Mouse (Mus musculus): ENCODE measurements around the gene 1700123O20Rik. TPM values are rescaled to one million over a fixed set of nuclear protein-coding genes. Genes with fewer than 3 reads are reported as not detected.
A peak's percentile ranks its signal among the peaks of the same experiment; 100 is the strongest.

The 1700123O20Rik gene
- polyA plus RNA-seq, 1 experiment from 2014 or later, result 93.3 TPM

GRCm38 (mm10) chr14:54650621-54651454 is 35.2 kb upstream of the 1700123O20Rik start:
- peak; percentile 35 for ATAC-seq (ENCODE audit: low FRiP score, low read depth)
- Histone ChIP-seq H3K4me1 (peaks cover 34% of the 10 kb centered on the region), H3K4me3 (no peak overlapping the region), H3K9me3 (no peaks in the 10 kb centered on the region), H3K9ac (0 out of 2 replicates have a peak overlapping the region, but pooled peaks have one; percentile 30), H3K36me3 (peaks cover 64% of the 10 kb centered on the region), H3K4me2 (replicated peaks) (peak overlapping the region; percentile 81; the same call in 1 of the 2 replicates), H3K27me3 (replicated peaks) (no peaks in the 10 kb centered on the region), H3K27ac (no peak overlapping the region)
- 69% methylated on average over 23 of the region's 23 CpGs for WGBS

GRCm38 (mm10) chr14:54651556-54651955 is 34.5 kb upstream of the 1700123O20Rik start:
- no peak for ATAC-seq (ENCODE audit: low FRiP score, low read depth)
- Histone ChIP-seq H3K9me3 (no peaks in the 10 kb centered on the region), H3K4me2 (replicated peaks) (peak overlapping the region; percentile 81), H3K27me3 (replicated peaks) (no peaks in the 10 kb centered on the region), H3K4me1 (peaks cover 34% of the 10 kb centered on the region), H3K27ac (no peak overlapping the region), H3K4me3 (no peak overlapping the region; the same call in 1 of the 2 replicates), H3K9ac (0 out of 2 replicates have a peak overlapping the region, but pooled peaks have one; percentile 1), H3K36me3 (peaks cover 64% of the 10 kb centered on the region)
- WGBS, result 75% methylated on average over 4 of the region's 4 CpGs

GRCm38 (mm10) chr14:54652787-54653186 is 33.2 kb upstream of the 1700123O20Rik start:
- H3K36me3 ChIP-seq, result peaks cover 62% of the 10 kb centered on the region
- H3K9me3 ChIP-seq, result no peaks in the 10 kb centered on the region
- H3K27ac ChIP-seq, result peak overlapping the region; percentile 21; the same call in 1 of the 2 replicates
- H3K4me1 ChIP-seq, result peaks cover 34% of the 10 kb centered on the region
- H3K4me2 ChIP-seq (replicated peaks), result peak overlapping the region; percentile 81
- H3K27me3 ChIP-seq (replicated peaks), result no peaks in the 10 kb centered on the region
- H3K9ac ChIP-seq, result peak overlapping the region; percentile 82
- ATAC-seq (ENCODE audit: low FRiP score, low read depth), result peak; percentile 38; the same call in 1 of the 2 replicates
- WGBS, result 2% methylated on average over 7 of the region's 7 CpGs
- peak overlapping the region; percentile 68 for H3K4me3 ChIP-seq

GRCm38 (mm10) chr14:54653496-54653895 is 32.5 kb upstream of the 1700123O20Rik start:
- no peaks in the 10 kb centered on the region for H3K27me3 ChIP-seq (replicated peaks)
- ATAC-seq (ENCODE audit: low FRiP score, low read depth), result peak; percentile 83
- peaks cover 34% of the 10 kb centered on the region for H3K4me1 ChIP-seq
- H3K36me3 ChIP-seq, result peaks cover 62% of the 10 kb centered on the region
- WGBS, result 0% methylated on average over 12 of the region's 12 CpGs
- H3K9ac ChIP-seq, result peak overlapping the region; percentile 82
- peak overlapping the region; percentile 21; the same call in 1 of the 2 replicates for H3K27ac ChIP-seq
- peak overlapping the region; percentile 68 for H3K4me3 ChIP-seq
- no peaks in the 10 kb centered on the region for H3K9me3 ChIP-seq
- peak overlapping the region; percentile 81 for H3K4me2 ChIP-seq (replicated peaks)

GRCm38 (mm10) chr14:54660009-54660408 is 26.0 kb upstream of the 1700123O20Rik start:
- H3K4me1 ChIP-seq, result no peaks in the 10 kb centered on the region
- H3K4me2 ChIP-seq (replicated peaks), result no peak overlapping the region
- no peaks in the 10 kb centered on the region for H3K27me3 ChIP-seq (replicated peaks)
- no peak overlapping the region for H3K9ac ChIP-seq
- no peak for ATAC-seq (ENCODE audit: low FRiP score, low read depth)
- peaks cover 90% of the 10 kb centered on the region for H3K36me3 ChIP-seq
- no peak overlapping the region for H3K27ac ChIP-seq
- H3K4me3 ChIP-seq, result no peak overlapping the region
- 91% methylated on average over 2 of the region's 2 CpGs for WGBS
- no peaks in the 10 kb centered on the region for H3K9me3 ChIP-seq

GRCm38 (mm10) chr14:54664477-54665222 is 21.4 kb upstream of the 1700123O20Rik start:
- Histone ChIP-seq H3K27ac (no peak overlapping the region), H3K4me2 (replicated peaks) (no peak overlapping the region), H3K9me3 (no peaks in the 10 kb centered on the region), H3K4me3 (no peak overlapping the region), H3K9ac (no peak overlapping the region), H3K27me3 (replicated peaks) (no peaks in the 10 kb centered on the region), H3K36me3 (peaks cover 94% of the 10 kb centered on the region), H3K4me1 (no peaks in the 10 kb centered on the region)
- no peak for ATAC-seq (ENCODE audit: low FRiP score, low read depth)
- 93% methylated on average over 10 of the region's 10 CpGs for WGBS

- WGBS, result 85% methylated on average over 4 of the region's 4 CpGs
- peaks cover 73% of the 10 kb centered on the region for H3K36me3 ChIP-seq
Measured at GRCm38 (mm10) chr14:54669381-54669780, 16.6 kb upstream of the 1700123O20Rik start.

GRCm38 (mm10) chr14:54674317-54674716 is 11.7 kb upstream of the 1700123O20Rik start:
- Histone ChIP-seq H3K4me3 (no peak overlapping the region), H3K27ac (no peak overlapping the region), H3K4me1 (no peaks in the 10 kb centered on the region), H3K27me3 (replicated peaks) (no peaks in the 10 kb centered on the region), H3K9me3 (no peaks in the 10 kb centered on the region), H3K36me3 (peaks cover 66% of the 10 kb centered on the region), H3K9ac (no peak overlapping the region), H3K4me2 (replicated peaks) (no peak overlapping the region)
- 87% methylated on average over 2 of the region's 2 CpGs for WGBS
- no peak for ATAC-seq (ENCODE audit: low FRiP score, low read depth)

More at GRCm38 (mm10) chr14:54669381-54669780, 16.6 kb upstream of the 1700123O20Rik start:
- H3K4me1 ChIP-seq, result no peaks in the 10 kb centered on the region
- H3K9me3 ChIP-seq, result no peaks in the 10 kb centered on the region
- no peak overlapping the region for H3K4me2 ChIP-seq (replicated peaks)
- no peak overlapping the region for H3K27ac ChIP-seq
- H3K4me3 ChIP-seq, result no peak overlapping the region
- no peak overlapping the region for H3K9ac ChIP-seq
- no peak for ATAC-seq (ENCODE audit: low FRiP score, low read depth)
- H3K27me3 ChIP-seq (replicated peaks), result no peaks in the 10 kb centered on the region

GRCm38 (mm10) chr14:54676290-54676689 is 9.7 kb upstream of the 1700123O20Rik start:
- H3K4me2 ChIP-seq (replicated peaks), result no peak overlapping the region
- H3K4me3 ChIP-seq, result no peak overlapping the region
- H3K4me1 ChIP-seq, result no peaks in the 10 kb centered on the region
- 90% methylated on average over 5 of the region's 5 CpGs for WGBS
- ATAC-seq (ENCODE audit: low FRiP score, low read depth), result no peak
- peaks cover 64% of the 10 kb centered on the region for H3K36me3 ChIP-seq
- no peak overlapping the region for H3K27ac ChIP-seq
- H3K9me3 ChIP-seq, result no peaks in the 10 kb centered on the region
- no peak overlapping the region for H3K9ac ChIP-seq
- no peaks in the 10 kb centered on the region for H3K27me3 ChIP-seq (replicated peaks)

GRCm38 (mm10) chr14:54678657-54679304 is 7.2 kb upstream of the 1700123O20Rik start:
- Histone ChIP-seq H3K27ac (no peak overlapping the region), H3K4me1 (no peaks in the 10 kb centered on the region), H3K27me3 (replicated peaks) (no peaks in the 10 kb centered on the region), H3K4me3 (no peak overlapping the region), H3K4me2 (replicated peaks) (no peak overlapping the region), H3K9ac (no peak overlapping the region), H3K36me3 (peaks cover 62% of the 10 kb centered on the region), H3K9me3 (no peaks in the 10 kb centered on the region)
- WGBS, result 83% methylated on average over 16 of the region's 16 CpGs
- ATAC-seq (ENCODE audit: low FRiP score, low read depth), result no peak

- peaks cover 34% of the 10 kb centered on the region for H3K36me3 ChIP-seq
- WGBS, result 97% methylated on average over 3 of the region's 3 CpGs
- no peak overlapping the region for H3K9ac ChIP-seq
- no peak overlapping the region for H3K4me3 ChIP-seq
- peaks cover 12% of the 10 kb centered on the region for H3K4me1 ChIP-seq
- H3K9me3 ChIP-seq, result no peaks in the 10 kb centered on the region
- H3K4me2 ChIP-seq (replicated peaks), result no peak overlapping the region
- H3K27ac ChIP-seq, result no peak overlapping the region
- no peak for ATAC-seq (ENCODE audit: low FRiP score, low read depth)
- no peaks in the 10 kb centered on the region for H3K27me3 ChIP-seq (replicated peaks)
Measured at GRCm38 (mm10) chr14:54682396-54682795, 3.6 kb upstream of the 1700123O20Rik start.

- ATAC-seq (ENCODE audit: low FRiP score, low read depth), result no peak
- Histone ChIP-seq H3K4me2 (replicated peaks) (peak overlapping the region; percentile 68), H3K36me3 (peaks cover 32% of the 10 kb centered on the region), H3K4me1 (peaks cover 23% of the 10 kb centered on the region), H3K27ac (no peak overlapping the region), H3K9me3 (no peaks in the 10 kb centered on the region), H3K9ac (peak overlapping the region; percentile 78), H3K4me3 (peak overlapping the region; percentile 69), H3K27me3 (replicated peaks) (no peaks in the 10 kb centered on the region)
- 17% methylated on average over 8 of the region's 8 CpGs for WGBS
Measured at GRCm38 (mm10) chr14:54685471-54685870, 545 bp upstream of the 1700123O20Rik start.
